Mouse (Mus musculus): ENCODE data around the gene Cd81. TPM values are rescaled to one million over a fixed set of nuclear protein-coding genes. Genes with fewer than 3 reads are reported as not detected.
A peak's percentile ranks its signal among the peaks of the same experiment; 100 is the strongest.

Gene Cd81
- polyA plus RNA-seq, 1 experiment from 2014 or later: 319 TPM

GRCm38 (mm10) chr7:143065692-143066091, 13.2 kb downstream of the Cd81 start:
- H3K27ac ChIP-seq (ENCODE audit: low read length): no peak overlapping the region
- no peak overlapping the region for H3K4me3 ChIP-seq (replicated peaks; ENCODE audit: low read length)
- ATAC-seq: no peak
- no peaks in the 10 kb centered on the region for H3K27me3 ChIP-seq (replicated peaks; ENCODE audit: control insufficient read depth, insufficient read depth, low read length)
- H3K4me2 ChIP-seq (ENCODE audit: low read length): no peak overlapping the region
- H3K9me3 ChIP-seq (ENCODE audit: control insufficient read depth, low read length): no peaks in the 10 kb centered on the region
- H3K9ac ChIP-seq (replicated peaks; ENCODE audit: low read depth, low read length): no peak overlapping the region
- H3K36me3 ChIP-seq (ENCODE audit: control insufficient read depth, insufficient read depth): peaks cover 28% of the 10 kb centered on the region
- H3K4me1 ChIP-seq (replicated peaks; ENCODE audit: control insufficient read depth, insufficient read depth, low read length): peaks cover 20% of the 10 kb centered on the region
- 96% methylated on average over 2 of the region's 2 CpGs for WGBS

GRCm38 (mm10) chr7:143067469-143067868, 14.9 kb downstream of the Cd81 start:
- Histone ChIP-seq H3K4me1 (replicated peaks; ENCODE audit: control insufficient read depth, insufficient read depth, low read length) (peaks cover 24% of the 10 kb centered on the region), H3K27me3 (replicated peaks; ENCODE audit: control insufficient read depth, insufficient read depth, low read length) (no peaks in the 10 kb centered on the region), H3K27ac (ENCODE audit: low read length) (no peak overlapping the region), H3K4me3 (replicated peaks; ENCODE audit: low read length) (no peak overlapping the region), H3K4me2 (ENCODE audit: low read length) (no peak overlapping the region), H3K9me3 (ENCODE audit: control insufficient read depth, low read length) (no peaks in the 10 kb centered on the region), H3K9ac (replicated peaks; ENCODE audit: low read depth, low read length) (no peak overlapping the region), H3K36me3 (ENCODE audit: control insufficient read depth, insufficient read depth) (peaks cover 28% of the 10 kb centered on the region)
- 61% methylated on average over 2 of the region's 2 CpGs for WGBS
- no peak for ATAC-seq

DNA sequence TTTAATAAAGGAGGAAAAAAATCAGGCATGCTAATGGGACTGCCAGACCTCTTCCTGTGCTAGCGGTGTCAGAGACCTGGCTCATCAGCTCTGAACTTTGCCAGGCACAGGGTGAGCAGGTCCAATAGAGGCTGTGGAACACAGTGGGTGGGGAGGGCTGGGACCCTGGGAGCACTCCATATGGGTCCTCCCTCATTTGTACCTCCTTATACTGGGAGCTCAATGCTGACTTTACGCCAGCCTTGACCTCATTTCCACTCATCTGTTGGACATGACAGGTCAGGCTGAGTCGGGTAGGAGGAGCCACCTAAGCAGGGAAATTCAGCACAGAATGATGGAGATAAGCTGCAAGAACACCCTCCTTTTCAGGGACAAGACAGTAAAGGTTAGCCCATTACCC, 15.4 kb downstream of the Cd81 start:
- peaks cover 27% of the 10 kb centered on the region for H3K36me3 ChIP-seq (ENCODE audit: control insufficient read depth, insufficient read depth)
- H3K4me3 ChIP-seq (replicated peaks; ENCODE audit: low read length): peak overlapping the region; percentile 94; the same call in 1 of the 2 replicates
- no peak overlapping the region for H3K9ac ChIP-seq (replicated peaks; ENCODE audit: low read depth, low read length)
- peak overlapping the region; percentile 90 for H3K27ac ChIP-seq (ENCODE audit: low read length)
- peak overlapping the region; percentile 60 for H3K4me2 ChIP-seq (ENCODE audit: low read length)
- H3K4me1 ChIP-seq (replicated peaks; ENCODE audit: control insufficient read depth, insufficient read depth, low read length): peaks cover 24% of the 10 kb centered on the region
- H3K9me3 ChIP-seq (ENCODE audit: control insufficient read depth, low read length): no peaks in the 10 kb centered on the region
- H3K27me3 ChIP-seq (replicated peaks; ENCODE audit: control insufficient read depth, insufficient read depth, low read length): no peaks in the 10 kb centered on the region
- WGBS: 93% methylated on average over 3 of the region's 3 CpGs
- no peak for ATAC-seq

GRCm38 (mm10) chr7:143068316-143068881, 15.9 kb downstream of the Cd81 start:
- peaks cover 22% of the 10 kb centered on the region for H3K36me3 ChIP-seq (ENCODE audit: control insufficient read depth, insufficient read depth)
- H3K27ac ChIP-seq (ENCODE audit: low read length): peak overlapping the region; percentile 90
- WGBS: 49% methylated on average over 13 of the region's 13 CpGs
- H3K4me2 ChIP-seq (ENCODE audit: low read length): peak overlapping the region; percentile 60
- H3K9me3 ChIP-seq (ENCODE audit: control insufficient read depth, low read length): no peaks in the 10 kb centered on the region
- peak overlapping the region; percentile 94 for H3K4me3 ChIP-seq (replicated peaks; ENCODE audit: low read length)
- peak overlapping the region; percentile 59 for H3K9ac ChIP-seq (replicated peaks; ENCODE audit: low read depth, low read length)
- H3K4me1 ChIP-seq (replicated peaks; ENCODE audit: control insufficient read depth, insufficient read depth, low read length): peaks cover 24% of the 10 kb centered on the region
- ATAC-seq: no peak; the same call in 1 of the 2 replicates
- no peaks in the 10 kb centered on the region for H3K27me3 ChIP-seq (replicated peaks; ENCODE audit: control insufficient read depth, insufficient read depth, low read length)

GRCm38 (mm10) chr7:143068882-143069591, 16.5 kb downstream of the Cd81 start, which contains the start of gene Tssc4:
Gene Tssc4 (plus strand): TSS chr7:143069249.
- Histone ChIP-seq H3K9ac (replicated peaks; ENCODE audit: low read depth, low read length) (peak within 1 kb of the TSS; percentile 83), H3K27me3 (replicated peaks; ENCODE audit: control insufficient read depth, insufficient read depth, low read length) (no peaks in the 10 kb centered on the region), H3K4me1 (replicated peaks; ENCODE audit: control insufficient read depth, insufficient read depth, low read length) (peaks cover 24% of the 10 kb centered on the region), H3K4me3 (replicated peaks; ENCODE audit: low read length) (peak within 1 kb of the TSS; percentile 94), H3K27ac (ENCODE audit: low read length) (peak within 1 kb of the TSS; percentile 90), H3K9me3 (ENCODE audit: control insufficient read depth, low read length) (no peaks in the 10 kb centered on the region), H3K4me2 (ENCODE audit: low read length) (peak within 1 kb of the TSS; percentile 99), H3K36me3 (ENCODE audit: control insufficient read depth, insufficient read depth) (peaks cover 16% of the 10 kb centered on the region)
- ATAC-seq: peak; percentile 98
- under 1% methylated on average over 51 of the region's 51 CpGs for WGBS

- peak overlapping the region; percentile 78 for H3K27ac ChIP-seq (ENCODE audit: low read length)
Observed at GRCm38 (mm10) chr7:143069751-143070400, 17.3 kb downstream of the Cd81 start.

DNA sequence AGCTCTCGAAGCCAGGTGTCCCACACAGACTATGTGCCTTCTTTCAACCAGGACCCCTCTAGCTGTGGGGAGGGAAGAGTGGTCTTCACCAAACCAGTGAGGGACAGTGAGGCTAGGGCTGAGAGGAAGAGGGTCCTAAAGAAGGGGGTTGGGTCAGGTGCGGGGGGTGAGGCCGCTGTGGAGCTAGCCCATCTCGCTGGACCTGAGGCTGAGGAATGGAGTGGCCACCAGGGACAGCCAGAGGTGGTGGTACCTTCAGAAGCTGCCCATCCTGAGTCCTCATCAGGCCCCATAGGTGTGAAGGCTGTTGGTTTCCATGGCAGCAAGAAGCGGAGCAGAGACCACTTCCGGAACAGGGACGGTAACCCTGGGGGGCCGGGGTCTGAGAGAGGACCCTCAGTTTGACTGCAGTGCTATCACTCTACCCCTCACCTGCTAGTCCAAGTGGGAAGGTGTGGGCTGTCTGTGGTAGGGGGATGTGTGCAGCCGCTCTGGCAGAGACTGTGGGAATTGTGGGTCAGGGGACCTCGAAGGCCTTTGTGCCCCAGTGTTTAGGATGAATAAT, 18.0 kb downstream of the Cd81 start:
- no peaks in the 10 kb centered on the region for H3K9me3 ChIP-seq (ENCODE audit: control insufficient read depth, low read length)
- H3K4me3 ChIP-seq (replicated peaks; ENCODE audit: low read length): peak overlapping the region; percentile 94
- peak overlapping the region; percentile 83 for H3K9ac ChIP-seq (replicated peaks; ENCODE audit: low read depth, low read length)
- no peak overlapping the region for H3K27ac ChIP-seq (ENCODE audit: low read length)
- H3K36me3 ChIP-seq (ENCODE audit: control insufficient read depth, insufficient read depth): peaks cover 12% of the 10 kb centered on the region
- WGBS: 89% methylated on average over 10 of the region's 10 CpGs
- ATAC-seq: no peak
- peaks cover 24% of the 10 kb centered on the region for H3K4me1 ChIP-seq (replicated peaks; ENCODE audit: control insufficient read depth, insufficient read depth, low read length)
- peak overlapping the region; percentile 99 for H3K4me2 ChIP-seq (ENCODE audit: low read length)
- no peaks in the 10 kb centered on the region for H3K27me3 ChIP-seq (replicated peaks; ENCODE audit: control insufficient read depth, insufficient read depth, low read length)

More at GRCm38 (mm10) chr7:143069751-143070400, 17.3 kb downstream of the Cd81 start:
- H3K9ac ChIP-seq (replicated peaks; ENCODE audit: low read depth, low read length): peak overlapping the region; percentile 83
- peak overlapping the region; percentile 94 for H3K4me3 ChIP-seq (replicated peaks; ENCODE audit: low read length)
- H3K9me3 ChIP-seq (ENCODE audit: control insufficient read depth, low read length): no peaks in the 10 kb centered on the region
- H3K4me2 ChIP-seq (ENCODE audit: low read length): peak overlapping the region; percentile 99
- WGBS: 10% methylated on average over 28 of the region's 30 CpGs
- ATAC-seq: no peak
- H3K27me3 ChIP-seq (replicated peaks; ENCODE audit: control insufficient read depth, insufficient read depth, low read length): no peaks in the 10 kb centered on the region
- peaks cover 24% of the 10 kb centered on the region for H3K4me1 ChIP-seq (replicated peaks; ENCODE audit: control insufficient read depth, insufficient read depth, low read length)
- peaks cover 13% of the 10 kb centered on the region for H3K36me3 ChIP-seq (ENCODE audit: control insufficient read depth, insufficient read depth)

GRCm38 (mm10) chr7:143072605-143073004, 20.1 kb downstream of the Cd81 start:
- H3K27me3 ChIP-seq (replicated peaks; ENCODE audit: control insufficient read depth, insufficient read depth, low read length): no peaks in the 10 kb centered on the region

DNA sequence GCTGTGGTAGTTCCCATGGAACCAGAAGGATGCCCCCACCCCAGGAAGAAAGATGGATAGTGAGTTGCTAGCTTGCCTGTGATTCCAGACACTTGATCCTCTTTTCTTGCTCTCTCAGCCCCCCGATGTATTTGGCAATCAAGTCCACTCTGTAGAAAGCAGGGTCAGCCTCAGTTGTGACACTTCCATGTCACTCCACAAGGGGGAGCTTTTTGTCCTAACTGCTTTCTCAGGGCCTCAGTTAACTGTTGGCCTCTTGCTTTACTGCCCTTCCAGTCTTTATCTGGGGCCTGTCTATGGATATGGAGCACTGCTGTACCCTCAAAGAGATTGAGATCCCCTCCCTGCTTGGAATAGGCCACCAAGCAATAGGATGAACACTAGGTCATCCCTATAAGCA, 20.5 kb downstream of the Cd81 start:
- no peak overlapping the region for H3K9ac ChIP-seq (replicated peaks; ENCODE audit: low read depth, low read length)
- H3K27ac ChIP-seq (ENCODE audit: low read length): no peak overlapping the region
- H3K9me3 ChIP-seq (ENCODE audit: control insufficient read depth, low read length): no peaks in the 10 kb centered on the region
- WGBS: 82% methylated on average over 1 of the region's 1 CpGs
- ATAC-seq: no peak
- no peaks in the 10 kb centered on the region for H3K27me3 ChIP-seq (replicated peaks; ENCODE audit: control insufficient read depth, insufficient read depth, low read length)
- no peaks in the 10 kb centered on the region for H3K36me3 ChIP-seq (ENCODE audit: control insufficient read depth, insufficient read depth)
- H3K4me3 ChIP-seq (replicated peaks; ENCODE audit: low read length): no peak overlapping the region
- H3K4me2 ChIP-seq (ENCODE audit: low read length): no peak overlapping the region
- H3K4me1 ChIP-seq (replicated peaks; ENCODE audit: control insufficient read depth, insufficient read depth, low read length): peaks cover 20% of the 10 kb centered on the region

More at GRCm38 (mm10) chr7:143072605-143073004, 20.1 kb downstream of the Cd81 start:
- peaks cover 24% of the 10 kb centered on the region for H3K4me1 ChIP-seq (replicated peaks; ENCODE audit: control insufficient read depth, insufficient read depth, low read length)
- peaks cover 3% of the 10 kb centered on the region; the same call in 1 of the 2 replicates for H3K36me3 ChIP-seq (ENCODE audit: control insufficient read depth, insufficient read depth)
- no peaks in the 10 kb centered on the region for H3K9me3 ChIP-seq (ENCODE audit: control insufficient read depth, low read length)
- WGBS: 80% methylated on average over 5 of the region's 5 CpGs
- H3K9ac ChIP-seq (replicated peaks; ENCODE audit: low read depth, low read length): no peak overlapping the region
- H3K4me2 ChIP-seq (ENCODE audit: low read length): no peak overlapping the region
- no peak for ATAC-seq
- no peak overlapping the region for H3K27ac ChIP-seq (ENCODE audit: low read length)
- H3K4me3 ChIP-seq (replicated peaks; ENCODE audit: low read length): no peak overlapping the region

Data from forebrain, embryonic 16.5 days (tissue).